Mouse (Mus musculus) G1E (cell line): ENCODE results near the gene Asl. TPM values are rescaled to one million over a fixed set of nuclear protein-coding genes. Genes with fewer than 3 reads are reported as not detected.

Experiments
- ATAC-seq: 2 replicates; pipeline ENCODE4 v1.8.0; 2016; ENCODE audit warnings: mild to moderate bottlenecking; ENCODE audit not compliant: insufficient number of reproducible peaks, poor library complexity, low FRiP score, severe bottlenecking; ENCODE audit errors: extremely low read depth
- DNase-seq: peaks from one replicate; pipeline ENCODE4 v3.0.0; 2012; ENCODE audit warnings: low spot score
- H3K27me3 ChIP-seq: 2 replicates; pipeline ENCODE4 v1.6.1; 2012; ENCODE audit warnings: mild to moderate bottlenecking, low read length, inconsistent platforms; ENCODE audit not compliant: insufficient read depth
- H3K36me3 ChIP-seq: replicated peaks from 2 replicates; pipeline ENCODE3; 2012; ENCODE audit warnings: mild to moderate bottlenecking, inconsistent platforms
- H3K4me1 ChIP-seq: 2 replicates; pipeline ENCODE4 v1.6.1; 2012; ENCODE audit warnings: low read depth, low read length, inconsistent platforms, mixed read lengths; ENCODE audit not compliant: insufficient read depth
- H3K4me3 ChIP-seq: 2 replicates; pipeline ENCODE4 v1.5.1; 2012; ENCODE audit warnings: low read depth, mild to moderate bottlenecking, inconsistent platforms, low read length, moderate library complexity, mixed read lengths
- H3K9me3 ChIP-seq: replicated peaks from 2 replicates; pipeline ENCODE4 v1.6.1; 2012; ENCODE audit warnings: inconsistent platforms
- CTCF ChIP-seq: IDR thresholded peaks from 2 replicates; pipeline ENCODE4 v1.5.1; 2012; ENCODE audit warnings: low read depth, low read length, inconsistent platforms, mixed read lengths
- GATA1 ChIP-seq: IDR thresholded peaks from 2 replicates; pipeline ENCODE4 v1.6.1; 2012; ENCODE audit warnings: borderline replicate concordance, low read length, inconsistent platforms, mixed read lengths
- GATA2 ChIP-seq: IDR thresholded peaks from 2 replicates; pipeline ENCODE4 v1.6.1; 2012; ENCODE audit warnings: low read depth, low read length, inconsistent platforms, borderline replicate concordance
- POLR2AphosphoS5 ChIP-seq: IDR thresholded peaks from 2 replicates; pipeline ENCODE4 v1.6.1; 2012; ENCODE audit warnings: low read depth, low read length, inconsistent platforms; ENCODE audit not compliant: insufficient replicate concordance
- TAL1 ChIP-seq: conservative IDR thresholded peaks from 2 replicates; pipeline ENCODE4 v1.6.1; 2012; ENCODE audit warnings: low read depth, low read length, inconsistent platforms, mixed read lengths
- polyA plus RNA-seq: library from polyadenylated mRNA; stranded (reverse); fragments of >175 nt; gene quantifications from 2 replicates; pipeline ENCODE4 v1.2.3, GENCODE M21; 2012
- total RNA-seq, 2 experiments: library from RNA; stranded (forward) in 1 of 2; stranded (reverse) in 1 of 2; fragments of 200-1000 nt in 1 of 2; fragments of >200 nt in 1 of 2; fragmentation: Nextera tagmentation in 1 of 2; gene quantifications; 2 replicates each; pipeline ENCODE4 v1.2.3; 2014 to 2017

Asl gene
- total and polyA plus RNA-seq, 3 experiments = 23.9 to 48.6 (median 29.4) TPM

GRCm38 (mm10) chr5:129974866-129975311 lies 54.2 kb downstream of the Asl start:
- peak; percentile 87 for ATAC-seq
- Histone ChIP-seq H3K27me3 (no peaks in the 10 kb centered on the region), H3K4me1 (peaks cover 88% of the 10 kb centered on the region), H3K9me3 (no peaks in the 10 kb centered on the region), H3K36me3 (peaks cover 63% of the 10 kb centered on the region), H3K4me3 (peak overlapping the region; percentile 11; the same call in 1 of the 2 replicates)
- DNase-seq = peak; percentile 62
- no peak for TF ChIP-seq GATA1
- TF ChIP-seq CTCF = no peak
- TF ChIP-seq GATA2 = peak; percentile 80; the same call in 1 of the 2 replicates
- TF ChIP-seq TAL1 = peak; percentile 66
- no peak for TF ChIP-seq POLR2AphosphoS5

- H3K27me3 ChIP-seq = no peaks in the 10 kb centered on the region
- peak overlapping the region; percentile 20; the same call in 1 of the 2 replicates for H3K4me3 ChIP-seq
- no peak for DNase-seq
- no peak for ATAC-seq
- H3K4me1 ChIP-seq = peaks cover 85% of the 10 kb centered on the region
- TF ChIP-seq POLR2AphosphoS5 (no peak), GATA1 (no peak), TAL1 (no peak), GATA2 (no peak)
- peaks cover 62% of the 10 kb centered on the region for H3K36me3 ChIP-seq
- no peaks in the 10 kb centered on the region for H3K9me3 ChIP-seq
Observed at GRCm38 (mm10) chr5:129974354-129974753, 54.7 kb downstream of the Asl start.

- no peak for DNase-seq
- Histone ChIP-seq H3K4me3 (no peak overlapping the region), H3K9me3 (no peaks in the 10 kb centered on the region), H3K27me3 (no peaks in the 10 kb centered on the region), H3K4me1 (peaks cover 86% of the 10 kb centered on the region), H3K36me3 (peaks cover 66% of the 10 kb centered on the region)
- no peak for ATAC-seq
- no peak for TF ChIP-seq GATA1
- no peak for TF ChIP-seq GATA2
- no peak for TF ChIP-seq TAL1
- TF ChIP-seq POLR2AphosphoS5 = no peak
- no peak for TF ChIP-seq CTCF
Observed at GRCm38 (mm10) chr5:129971491-129971890, 57.6 kb downstream of the Asl start.

GRCm38 (mm10) chr5:129968417-129968816 lies 60.6 kb downstream of the Asl start:
- DNase-seq (no peak), ATAC-seq (no peak)
- Histone ChIP-seq H3K27me3 (no peaks in the 10 kb centered on the region), H3K4me1 (peaks cover 84% of the 10 kb centered on the region), H3K9me3 (no peaks in the 10 kb centered on the region), H3K4me3 (no peak overlapping the region), H3K36me3 (peaks cover 77% of the 10 kb centered on the region)
- TF ChIP-seq POLR2AphosphoS5 (no peak), GATA2 (no peak), CTCF (no peak), GATA1 (no peak), TAL1 (no peak)

- Histone ChIP-seq H3K4me1 (peaks cover 80% of the 10 kb centered on the region), H3K4me3 (no peak overlapping the region; the same call in 1 of the 2 replicates), H3K9me3 (no peaks in the 10 kb centered on the region), H3K36me3 (peaks cover 69% of the 10 kb centered on the region), H3K27me3 (no peaks in the 10 kb centered on the region)
- TF ChIP-seq CTCF (no peak), TAL1 (no peak), POLR2AphosphoS5 (no peak), GATA2 (no peak)
- DNase-seq = no peak
- ATAC-seq = no peak
Observed at GRCm38 (mm10) chr5:129966448-129966847, 62.6 kb downstream of the Asl start.

- Histone ChIP-seq H3K36me3 (peaks cover 70% of the 10 kb centered on the region), H3K9me3 (no peaks in the 10 kb centered on the region), H3K27me3 (no peaks in the 10 kb centered on the region), H3K4me3 (no peak overlapping the region), H3K4me1 (peaks cover 69% of the 10 kb centered on the region)
- TF ChIP-seq TAL1 = no peak
- TF ChIP-seq GATA1 = no peak
- TF ChIP-seq POLR2AphosphoS5 = no peak
- no peak for TF ChIP-seq GATA2
- TF ChIP-seq CTCF = no peak
- DNase-seq = no peak
- no peak for ATAC-seq
Observed at GRCm38 (mm10) chr5:129963224-129963623, 65.8 kb downstream of the Asl start.

Other genes with a start within 250 kb of the Asl start
- gene Psph, start 241.8 kb downstream of the Asl start, total RNA-seq (2014; fragmentation: Nextera tagmentation) = 21.0 and 25.1 TPM in 2 replicates
- gene Psph, start 241.8 kb downstream of the Asl start, total RNA-seq (2017) = 17.9 and 22.2 TPM in 2 replicates
- gene Psph, start 241.8 kb downstream of the Asl start, polyA plus RNA-seq = 14.5 and 47.5 TPM in 2 replicates
- 9.6 and 12.7 TPM in 2 replicates for gene Sumf2, start 182.3 kb downstream of the Asl start, total RNA-seq (2014; fragmentation: Nextera tagmentation)
- 15.7 and 20.9 TPM in 2 replicates for gene Sumf2, start 182.3 kb downstream of the Asl start, total RNA-seq (2017)
- gene Sumf2, start 182.3 kb downstream of the Asl start, polyA plus RNA-seq = 23.5 and 25.0 TPM in 2 replicates
- 69.4 and 78.3 TPM in 2 replicates for gene Chchd2, start 141.8 kb downstream of the Asl start, total RNA-seq (2014; fragmentation: Nextera tagmentation)
- gene Chchd2, start 141.8 kb downstream of the Asl start, total RNA-seq (2017) = 342 and 377 TPM in 2 replicates
- 586 and 747 TPM in 2 replicates for gene Chchd2, start 141.8 kb downstream of the Asl start, polyA plus RNA-seq
- 5.2 and 6.9 TPM in 2 replicates for gene Zbed5, start 133.5 kb downstream of the Asl start, total RNA-seq (2014; fragmentation: Nextera tagmentation)
- gene Zbed5, start 133.5 kb downstream of the Asl start, total RNA-seq (2017) = 0.99 and 1.4 TPM in 2 replicates
- 0.67 and 1.3 TPM in 2 replicates for gene Zbed5, start 133.5 kb downstream of the Asl start, polyA plus RNA-seq
- gene Phkg1, start 130.7 kb downstream of the Asl start, total RNA-seq (2014; fragmentation: Nextera tagmentation) = not detected in 2 replicates
- gene Phkg1, start 130.7 kb downstream of the Asl start, total RNA-seq (2017) = 0.33 and 0.46 TPM in 2 replicates
- gene Phkg1, start 130.7 kb downstream of the Asl start, polyA plus RNA-seq = 0.03 TPM in 1 of 2 replicates, not detected in the other
- gene Nupr1l, start 120.7 kb downstream of the Asl start, total RNA-seq (2014; fragmentation: Nextera tagmentation) = 4.0 and 11.2 TPM in 2 replicates
- 4.0 and 8.7 TPM in 2 replicates for gene Nupr1l, start 120.7 kb downstream of the Asl start, total RNA-seq (2017)
- 1.2 TPM in 2 replicates for gene Nupr1l, start 120.7 kb downstream of the Asl start, polyA plus RNA-seq
- 122 and 152 TPM in 2 replicates for gene Vkorc1l1, start 87.3 kb downstream of the Asl start, total RNA-seq (2014; fragmentation: Nextera tagmentation)
- 76.7 and 90.2 TPM in 2 replicates for gene Vkorc1l1, start 87.3 kb downstream of the Asl start, total RNA-seq (2017)
- gene Vkorc1l1, start 87.3 kb downstream of the Asl start, polyA plus RNA-seq = 21.6 and 24.1 TPM in 2 replicates
- 53.6 and 54.1 TPM in 2 replicates for gene Gusb, start 26.2 kb downstream of the Asl start, total RNA-seq (2014; fragmentation: Nextera tagmentation)
- gene Gusb, start 26.2 kb downstream of the Asl start, total RNA-seq (2017) = 68.0 and 74.6 TPM in 2 replicates
- gene Gusb, start 26.2 kb downstream of the Asl start, polyA plus RNA-seq = 19.5 and 21.9 TPM in 2 replicates
- 86.2 and 94.0 TPM in 2 replicates for gene Crcp, start within 50 bp of the Asl start, total RNA-seq (2014; fragmentation: Nextera tagmentation)
- gene Crcp, start within 50 bp of the Asl start, total RNA-seq (2017) = 45.0 and 46.7 TPM in 2 replicates
- 10.2 and 12.4 TPM in 2 replicates for gene Crcp, start within 50 bp of the Asl start, polyA plus RNA-seq
- not detected in 2 replicates for gene Tpst1, start 44.1 kb upstream of the Asl start, total RNA-seq (2014; fragmentation: Nextera tagmentation)
- gene Tpst1, start 44.1 kb upstream of the Asl start, total RNA-seq (2017) = 0.22 and 0.58 TPM in 2 replicates
- gene Tpst1, start 44.1 kb upstream of the Asl start, polyA plus RNA-seq = not detected in 2 replicates
- 5.0 and 6.9 TPM in 2 replicates for gene Kctd7, start 115.6 kb upstream of the Asl start, total RNA-seq (2014; fragmentation: Nextera tagmentation)
- 10.2 and 10.3 TPM in 2 replicates for gene Kctd7, start 115.6 kb upstream of the Asl start, total RNA-seq (2017)
- gene Kctd7, start 115.6 kb upstream of the Asl start, polyA plus RNA-seq = 7.8 and 10.3 TPM in 2 replicates
- 44.0 and 48.2 TPM in 2 replicates for gene Rabgef1, start 142.6 kb upstream of the Asl start, total RNA-seq (2014; fragmentation: Nextera tagmentation)
- 52.9 and 80.4 TPM in 2 replicates for gene Rabgef1, start 142.6 kb upstream of the Asl start, total RNA-seq (2017)
- gene Rabgef1, start 142.6 kb upstream of the Asl start, polyA plus RNA-seq = 18.5 and 23.4 TPM in 2 replicates
- gene Tmem248, start 187.8 kb upstream of the Asl start, total RNA-seq (2014; fragmentation: Nextera tagmentation) = 62.4 and 63.5 TPM in 2 replicates
- gene Tmem248, start 187.8 kb upstream of the Asl start, total RNA-seq (2017) = 39.4 and 40.6 TPM in 2 replicates
- 27.3 and 34.6 TPM in 2 replicates for gene Tmem248, start 187.8 kb upstream of the Asl start, polyA plus RNA-seq
- gene Sbds, start 226.3 kb upstream of the Asl start, total RNA-seq (2014; fragmentation: Nextera tagmentation) = 112 and 123 TPM in 2 replicates
- 76.1 and 91.8 TPM in 2 replicates for gene Sbds, start 226.3 kb upstream of the Asl start, total RNA-seq (2017)
- gene Sbds, start 226.3 kb upstream of the Asl start, polyA plus RNA-seq = 18.9 and 28.1 TPM in 2 replicates
- 27.2 and 29.0 TPM in 2 replicates for gene Tyw1, start 226.4 kb upstream of the Asl start, total RNA-seq (2014; fragmentation: Nextera tagmentation)
- gene Tyw1, start 226.4 kb upstream of the Asl start, total RNA-seq (2017) = 26.3 and 26.7 TPM in 2 replicates
- 6.5 and 6.7 TPM in 2 replicates for gene Tyw1, start 226.4 kb upstream of the Asl start, polyA plus RNA-seq